Mouse (Mus musculus) kidney, postnatal 14 days (tissue): ENCODE measurements around the gene Foxp1.

Experiments
- DNase-seq: peaks from one replicate; pipeline ENCODE4 v3.0.0; 2022; ENCODE audit warnings: mixed read lengths

Foxp1 gene

DNA sequence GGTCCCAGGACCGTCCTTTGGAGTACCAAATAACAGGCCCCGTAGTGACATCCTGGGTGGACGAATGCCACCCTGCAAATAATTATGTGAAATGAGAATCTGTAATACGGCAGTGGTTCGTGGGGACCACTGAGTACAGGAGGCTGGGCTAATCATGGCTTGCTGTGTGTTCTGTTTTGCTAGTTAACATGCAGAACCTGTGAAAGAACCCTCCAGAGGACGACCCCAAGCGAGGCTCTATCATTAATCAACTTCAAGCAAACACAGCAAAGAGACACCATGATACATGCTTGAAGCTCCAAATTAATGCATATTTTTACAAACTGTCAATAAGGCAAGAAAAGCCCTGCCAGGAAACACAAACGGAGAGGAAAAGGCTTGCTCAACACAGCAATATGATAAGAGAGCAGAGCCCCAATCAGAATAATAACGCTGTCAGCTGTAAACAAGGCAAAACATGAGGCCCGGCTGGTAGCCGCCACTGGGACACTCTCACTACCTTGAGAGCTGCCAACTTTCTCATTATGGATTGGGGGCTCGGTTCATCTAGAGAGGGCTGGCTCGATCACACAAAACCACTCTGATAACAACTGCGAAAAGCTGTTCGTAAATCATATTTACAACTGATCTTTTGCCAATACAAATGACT, 591.7 kb downstream of the Foxp1 start:
- no peak for DNase-seq

DNA sequence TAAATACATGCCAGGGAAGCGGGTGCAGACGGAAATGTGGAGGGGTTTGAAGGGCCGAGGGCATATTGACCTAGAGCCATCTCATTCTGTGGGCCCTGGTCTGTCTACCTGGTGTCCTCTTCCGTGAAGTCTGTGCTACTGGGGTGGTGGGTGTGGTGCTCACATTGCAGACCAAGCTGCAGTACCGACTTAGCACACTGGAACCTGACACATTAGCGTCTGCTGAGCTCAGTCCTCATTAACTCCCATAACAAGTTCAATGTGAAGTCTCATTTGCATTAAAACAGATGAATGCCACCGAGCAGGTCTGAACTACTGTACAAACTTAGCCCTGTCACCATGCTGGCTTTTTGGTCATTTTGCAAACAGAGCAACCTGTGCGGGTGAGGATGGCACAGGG, 594.2 kb downstream of the Foxp1 start:
- no peak for DNase-seq

GRCm38 (mm10) chr6:98901259-98901658, 621.3 kb downstream of the Foxp1 start:
- no peak for DNase-seq

GRCm38 (mm10) chr6:98878208-98878607, 644.3 kb downstream of the Foxp1 start:
- no peak for DNase-seq

GRCm38 (mm10) chr6:98876401-98876800, 646.1 kb downstream of the Foxp1 start:
- no peak for DNase-seq
